ENCODE assay signal across 8 mouse cellular contexts in the genomic region with DNA sequence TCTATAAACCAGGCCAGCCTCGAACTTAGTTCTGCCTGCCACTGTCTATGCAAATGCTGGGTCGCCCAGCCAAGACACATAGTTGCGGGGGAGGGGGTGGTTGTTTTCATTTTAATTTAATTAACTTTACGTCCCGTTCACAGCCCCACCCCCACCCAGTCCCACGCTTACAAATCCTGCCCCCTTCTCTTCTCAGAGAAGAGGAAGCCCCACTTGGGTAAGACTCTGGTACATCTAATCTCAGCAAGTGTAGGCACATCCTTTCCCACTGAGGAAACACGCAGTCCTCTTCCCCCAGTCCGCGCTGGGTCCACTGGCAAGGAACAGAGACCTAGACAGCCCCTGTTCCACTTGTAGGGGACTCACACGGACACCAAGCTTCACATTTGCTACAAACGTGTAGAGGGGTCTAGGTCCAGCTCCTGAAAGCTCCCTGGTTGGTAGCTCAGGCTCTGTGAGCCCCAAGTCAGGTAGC. TPM values are rescaled to one million over a fixed set of nuclear protein-coding genes. Genes with fewer than 3 reads are reported as not detected.
DNase-seq lines count a peak whose midpoint lies in the region; ATAC-seq and TF ChIP-seq lines count a peak whose summit lies in the region.

No protein-coding gene starts in this region.

- peak; percentile 33 for DNase-seq in cerebellum, adult 11-12 months
- DNase-seq in cerebellum, adult 8-10 months: no peak
- peak; percentile 21 for DNase-seq in right cerebral cortex, postnatal 4 days
- DNase-seq in right cerebral cortex, postnatal 25 days: no peak
- no peak for DNase-seq in hindbrain, embryonic 11.5 days (ENCODE audit: low spot score)
- DNase-seq in liver, embryonic 14.5 days (ENCODE audit: low read depth in 3 of 3, low spot score in 3 of 3): peak in 1 of 3 experiments; percentile 33
- DNase-seq in natural killer cell, adult 2 months (ENCODE audit: low spot score in 2 of 2): no peak

- WGBS in hindbrain, embryonic 11.5 days: 3% methylated on average over 11 of the region's 11 CpGs
- 7% methylated on average over 11 of the region's 11 CpGs for WGBS in liver, embryonic 14.5 days (ENCODE audit: insufficient replicate concordance)

- TF ChIP-seq CTCF in liver, embryonic 14.5 days (IDR thresholded peaks at IDR 0.05; ENCODE audit: low read depth): no peak

- peak overlapping the region; percentile 80 for H3K27ac ChIP-seq in hindbrain, embryonic 11.5 days (ENCODE audit: low read depth, low read length)
- peak overlapping the region; percentile 74 for H3K27ac ChIP-seq in liver, embryonic 14.5 days

- H3K4me3 ChIP-seq in hindbrain, embryonic 11.5 days (ENCODE audit: low read depth, low read length): peak overlapping the region; percentile 71
- peak overlapping the region; percentile 69 to 91 for H3K4me3 ChIP-seq in liver, embryonic 14.5 days (ENCODE audit: insufficient read depth in 1 of 2, low read depth in 2 of 2, low read length in 2 of 2)

- no peaks in the 10 kb centered on the region for H3K9me3 ChIP-seq in hindbrain, embryonic 11.5 days (ENCODE audit: control insufficient read depth, low read length)
- no peaks in the 10 kb centered on the region for H3K9me3 ChIP-seq in liver, embryonic 14.5 days (ENCODE audit: control insufficient read depth, low read length)

- no peak for TF ChIP-seq EP300 in liver, embryonic 14.5 days (IDR thresholded peaks at IDR 0.05; ENCODE audit: low read depth)

- no peaks in the 10 kb centered on the region; the same call in none of the 2 replicates for H3K4me1 ChIP-seq in hindbrain, embryonic 11.5 days (replicated peaks; ENCODE audit: control insufficient read depth, insufficient read depth, low read length)
- peaks cover 11 to 14% of the 10 kb centered on the region in 2 experiments for H3K4me1 ChIP-seq in liver, embryonic 14.5 days (replicated peaks; ENCODE audit: control insufficient read depth in 2 of 2, insufficient read depth in 2 of 2, low read length in 1 of 2)

- peak overlapping the region; percentile 86 for H3K4me2 ChIP-seq in hindbrain, embryonic 11.5 days (replicated peaks; ENCODE audit: low read depth, low read length)
- peak overlapping the region; percentile 100 for H3K4me2 ChIP-seq in liver, embryonic 14.5 days (ENCODE audit: low read depth)

- peaks cover 3% of the 10 kb centered on the region; the same call in 1 of the 2 replicates for H3K36me3 ChIP-seq in hindbrain, embryonic 11.5 days (ENCODE audit: control insufficient read depth, insufficient read depth, low read length)
- H3K36me3 ChIP-seq in liver, embryonic 14.5 days (replicated peaks; ENCODE audit: control insufficient read depth, insufficient read depth, low read depth): peaks cover 3% of the 10 kb centered on the region; the same call in 1 of the 2 replicates

- H3K9ac ChIP-seq in hindbrain, embryonic 11.5 days (ENCODE audit: low read depth, low read length): peak overlapping the region; percentile 90
- H3K9ac ChIP-seq in liver, embryonic 14.5 days (replicated peaks): peak overlapping the region; percentile 86

- no peaks in the 10 kb centered on the region for H3K27me3 ChIP-seq in hindbrain, embryonic 11.5 days (ENCODE audit: control insufficient read depth, insufficient read depth, low read length)
- no peaks in the 10 kb centered on the region for H3K27me3 ChIP-seq in liver, embryonic 14.5 days (ENCODE audit: control insufficient read depth, insufficient read depth, low read length)

- peak; percentile 70 for ATAC-seq in hindbrain, embryonic 11.5 days (ENCODE audit: low FRiP score)
- no peak; the same call in none of the 2 replicates for ATAC-seq in liver, embryonic 14.5 days (ENCODE audit: insufficient read depth)
- ATAC-seq in neutrophil, adult 5-6 weeks (ENCODE audit: extremely low read depth, insufficient number of reproducible peaks, low FRiP score, poor library complexity, severe bottlenecking): peak; percentile 26

RNA-seq across cellular contexts. Expression of gene Tdg, which starts 0.5 kb away (rescaled TPM):
- 277 and 328 TPM in 2 replicates for polyA plus RNA-seq in hindbrain, embryonic 11.5 days (2014; fragmentation: Nextera tagmentation; extraction: Ambion mirVana)
- 13.8 and 21.3 TPM in 2 replicates for polyA plus RNA-seq in liver, embryonic 14.5 days (2012; rRNA removed)
- polyA plus RNA-seq in liver, embryonic 14.5 days (2014; fragmentation: Nextera tagmentation; extraction: Ambion mirVana): 33.0 and 38.8 TPM in 2 replicates
- total RNA-seq in neutrophil, adult 5-6 weeks (2017): 33.5 and 47.0 TPM in 2 replicates

RNA-seq across cellular contexts. Expression of gene 1190007I07Rik, which starts 6.1 kb away (rescaled TPM):
- polyA plus RNA-seq in hindbrain, embryonic 11.5 days (2014; fragmentation: Nextera tagmentation; extraction: Ambion mirVana): 33.5 and 33.7 TPM in 2 replicates
- 24.0 and 25.9 TPM in 2 replicates for polyA plus RNA-seq in liver, embryonic 14.5 days (2012; rRNA removed)
- 34.2 and 35.6 TPM in 2 replicates for polyA plus RNA-seq in liver, embryonic 14.5 days (2014; fragmentation: Nextera tagmentation; extraction: Ambion mirVana)
- 12.8 and 26.3 TPM in 2 replicates for total RNA-seq in neutrophil, adult 5-6 weeks (2017)

Comparison
In these comparisons a context has a peak if more than half of its experiments do, and no peak if none do; other contexts are left out.
1. DNase-seq: peak in cerebellum, adult 11-12 months (single experiment) and right cerebral cortex, postnatal 4 days (single experiment); none in cerebellum, adult 8-10 months (single experiment), right cerebral cortex, postnatal 25 days (single experiment), hindbrain, embryonic 11.5 days (single experiment) and natural killer cell, adult 2 months (0 of 2).